Mouse (Mus musculus): ENCODE measurements around the gene Fam193a.

Fam193a gene

GRCm38 (mm10) chr5:34369341-34370021 lies at the start of gene Fam193a:
Gene Fam193a (plus strand): TSS chr5:34369933.
- peak; percentile 86 for DNase-seq (ENCODE audit: low spot score)

DNA sequence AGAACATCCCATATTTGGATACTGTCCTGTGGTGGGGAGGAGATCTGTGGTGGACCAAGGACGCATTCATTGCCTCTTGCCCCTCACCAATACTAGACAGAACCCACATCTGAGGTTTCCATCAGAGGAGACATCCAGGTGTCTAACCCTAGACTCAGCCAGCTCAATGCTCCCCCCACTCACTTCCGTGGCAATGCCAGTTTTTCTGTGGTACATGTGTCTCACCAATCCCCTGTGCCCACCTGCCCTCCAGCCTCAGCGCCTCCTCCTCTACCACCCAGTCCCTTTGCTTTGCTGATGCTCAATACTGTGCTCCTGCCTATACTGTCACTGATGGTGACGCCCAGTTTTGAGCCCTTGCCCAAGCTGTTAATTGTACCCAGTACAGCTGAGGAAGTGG lies 48.5 kb upstream of the Fam193a start:
- DNase-seq (ENCODE audit: low spot score), result no peak

GRCm38 (mm10) chr5:34325286-34325685 lies 44.4 kb upstream of the Fam193a start:
- no peak for DNase-seq (ENCODE audit: low spot score)

DNA sequence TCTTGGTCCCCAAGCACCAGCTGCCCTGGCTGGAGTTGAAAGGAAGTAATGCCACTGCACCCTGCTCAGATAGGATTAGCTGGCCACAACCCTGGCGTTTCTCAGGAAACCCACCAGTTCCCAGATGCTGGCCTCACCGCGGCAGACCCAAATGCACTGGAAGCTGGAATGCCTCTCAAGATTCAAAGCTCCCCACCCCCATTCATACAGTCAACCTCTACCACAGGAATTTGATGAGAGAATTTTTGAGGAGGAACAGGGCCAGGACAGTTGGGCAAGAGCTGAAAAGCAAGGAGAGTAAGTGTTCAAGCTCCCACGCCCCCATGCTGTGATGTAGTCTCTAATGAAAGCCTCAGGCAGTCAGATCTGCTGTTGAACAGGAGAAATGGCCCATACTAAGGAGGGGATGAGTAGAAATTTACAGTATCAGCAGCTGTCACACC lies 43.5 kb upstream of the Fam193a start:
- DNase-seq (ENCODE audit: low spot score), result no peak

GRCm38 (mm10) chr5:34326875-34327576 lies 42.7 kb upstream of the Fam193a start:
- DNase-seq (ENCODE audit: low spot score), result peak; percentile 4

GRCm38 (mm10) chr5:34330136-34330535 lies 39.6 kb upstream of the Fam193a start:
- DNase-seq (ENCODE audit: low spot score), result no peak

DNA sequence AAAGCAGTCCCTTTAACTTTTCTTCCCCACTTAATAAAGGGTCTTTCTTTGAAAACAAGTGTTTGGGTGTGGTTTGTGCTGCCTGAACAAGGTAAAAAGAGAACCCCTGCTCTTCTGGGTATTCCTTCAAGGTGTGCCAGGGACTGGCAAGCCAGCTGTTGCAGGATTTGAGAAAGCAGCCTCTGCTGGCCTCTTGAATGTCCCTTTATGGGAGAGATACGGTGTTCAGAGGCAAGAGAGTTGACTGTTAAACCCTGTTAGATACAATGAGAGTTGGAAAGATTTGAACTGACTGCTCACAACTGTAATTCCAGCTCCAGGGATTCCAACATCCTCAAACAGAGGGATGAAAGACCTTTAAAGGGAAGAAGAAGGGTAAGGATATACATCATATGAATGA lies 35.7 kb upstream of the Fam193a start:
- DNase-seq (ENCODE audit: low spot score), result no peak

DNA sequence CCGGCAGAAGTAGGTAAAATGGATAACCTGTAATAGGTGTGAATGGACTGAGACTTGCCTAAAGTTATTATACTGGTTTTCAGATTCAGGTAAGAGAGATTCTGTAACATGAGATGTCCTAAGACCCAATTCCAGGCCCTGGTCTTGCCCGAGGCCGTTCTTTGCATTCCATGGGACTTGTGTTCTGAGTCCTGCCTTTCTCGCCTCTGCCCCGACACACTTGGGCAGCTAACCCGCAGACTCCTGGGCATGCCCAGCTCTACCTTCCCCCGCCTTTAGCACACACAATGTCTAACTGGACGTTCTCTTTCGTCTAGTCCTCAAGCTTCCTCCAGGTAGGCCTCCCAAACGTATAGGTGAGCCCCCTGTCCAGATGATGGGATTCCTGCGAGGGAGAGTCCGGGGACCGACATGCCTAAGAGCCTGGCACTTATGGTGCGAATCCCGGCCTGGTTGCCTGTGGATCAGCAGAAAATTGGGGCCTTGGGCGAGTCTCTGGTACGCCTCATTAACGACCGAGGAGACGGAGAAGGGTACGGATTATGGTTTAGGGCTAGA lies 34.1 kb upstream of the Fam193a start:
- no peak for DNase-seq (ENCODE audit: low spot score)

DNA sequence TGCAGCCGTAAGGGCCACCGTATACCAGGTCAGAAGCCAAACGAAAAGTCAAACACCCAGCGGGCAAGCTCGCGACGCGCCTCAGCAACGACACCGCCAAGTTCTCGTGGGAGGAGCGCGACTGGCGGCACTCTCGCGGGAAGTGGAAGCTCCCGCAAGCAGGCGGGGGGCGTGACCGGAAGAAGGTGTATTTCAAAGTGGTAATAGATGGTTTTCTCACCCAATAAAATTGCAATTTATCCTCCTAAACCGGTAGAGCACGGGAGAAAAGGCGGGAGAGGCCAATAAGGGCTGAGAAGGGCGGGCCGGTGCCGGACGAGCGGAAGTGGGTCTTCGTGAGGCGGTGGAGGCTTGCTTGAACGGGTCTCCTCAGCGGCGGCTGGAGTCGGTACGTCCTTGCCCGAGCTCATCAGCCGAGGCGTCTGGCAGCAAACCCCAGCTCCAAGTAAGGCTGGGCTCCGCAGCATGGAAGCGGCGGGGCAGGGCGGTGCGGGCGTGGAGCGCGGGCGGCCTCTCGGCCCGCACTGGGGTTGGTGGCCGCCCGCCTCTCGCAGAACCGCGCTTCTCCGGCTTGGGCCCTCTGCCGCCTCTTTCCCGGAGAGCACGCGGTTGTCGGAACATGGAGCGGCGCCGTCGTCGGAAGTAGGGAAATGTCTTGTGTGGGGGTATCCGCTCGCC lies 33.5 kb upstream of the Fam193a start, which contains the start of gene Rnf4:
Gene Rnf4 (plus strand): TSS at position 193 of the 678 bp plus-strand sequence.
- peak; percentile 88 for DNase-seq (ENCODE audit: low spot score)

DNA sequence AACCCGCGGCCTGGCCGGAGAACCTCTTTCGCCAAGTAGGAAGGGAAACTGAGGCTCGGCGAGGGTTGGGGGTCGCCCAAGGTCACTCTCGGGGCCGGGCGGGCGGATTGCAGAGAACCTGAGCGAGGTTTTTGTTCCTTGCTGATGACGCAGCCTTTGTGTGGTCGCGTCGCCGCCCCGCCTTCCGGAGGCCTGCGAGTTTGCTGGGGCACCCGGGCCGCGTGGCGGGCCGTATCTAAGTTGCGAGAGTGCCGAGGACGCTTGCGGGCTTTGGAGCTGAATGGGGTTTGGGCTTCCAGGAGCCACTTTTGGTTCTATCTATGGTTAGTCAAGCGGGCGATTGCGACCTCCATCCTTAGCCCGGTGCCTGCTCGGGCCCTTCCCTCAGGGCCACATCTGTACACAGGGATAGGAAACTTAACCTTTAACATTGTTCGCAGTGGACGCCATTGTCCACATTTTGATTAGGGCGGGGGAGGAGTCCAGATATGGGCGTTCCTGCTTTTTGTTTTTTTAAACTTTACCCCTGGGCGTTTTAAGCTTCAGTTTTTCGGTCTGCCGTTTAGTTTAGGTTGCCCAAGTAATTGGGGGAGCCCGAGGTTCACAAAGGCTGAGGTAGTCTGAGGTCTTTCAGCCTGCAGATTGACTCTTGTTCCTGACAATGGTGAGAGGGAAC lies 32.8 kb upstream of the Fam193a start:
- DNase-seq (ENCODE audit: low spot score), result peak; percentile 20

- DNase-seq (ENCODE audit: low spot score), result no peak
Measured at GRCm38 (mm10) chr5:34340246-34340645, 29.5 kb upstream of the Fam193a start.

GRCm38 (mm10) chr5:34352084-34352631 lies 17.6 kb upstream of the Fam193a start:
- no peak for DNase-seq (ENCODE audit: low spot score)

DNA sequence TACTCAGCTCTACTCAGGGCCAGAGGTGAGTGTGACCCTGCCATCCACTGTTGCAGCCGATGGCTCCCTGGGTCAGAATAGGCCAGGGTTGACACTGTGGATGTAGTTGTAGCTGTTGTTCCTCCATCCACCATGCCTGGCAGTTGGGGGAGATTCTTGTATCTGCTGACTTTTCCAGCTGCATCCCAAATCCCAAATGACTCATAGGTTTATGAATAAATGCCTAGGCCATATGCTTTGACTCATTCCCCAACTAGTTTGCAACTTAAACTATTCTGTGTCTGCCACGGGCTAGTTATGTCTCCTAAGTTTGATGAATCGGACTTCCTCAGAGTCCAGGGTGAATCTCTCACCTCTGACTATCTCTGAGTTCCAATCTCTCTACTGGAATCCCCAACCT lies 9.5 kb upstream of the Fam193a start:
- DNase-seq (ENCODE audit: low spot score), result no peak

- DNase-seq (ENCODE audit: low spot score), result no peak
Measured at GRCm38 (mm10) chr5:34363115-34363514, 6.6 kb upstream of the Fam193a start.

GRCm38 (mm10) chr5:34368551-34369290 lies 1.0 kb upstream of the Fam193a start:
- no peak for DNase-seq (ENCODE audit: low spot score)

GRCm38 (mm10) chr5:34370022-34370823 lies 490 bp downstream of the Fam193a start:
- DNase-seq (ENCODE audit: low spot score), result no peak

- DNase-seq (ENCODE audit: low spot score), result no peak
Measured at GRCm38 (mm10) chr5:34370840-34371239, 1.1 kb downstream of the Fam193a start.

GRCm38 (mm10) chr5:34372141-34372540 lies 2.4 kb downstream of the Fam193a start:
- DNase-seq (ENCODE audit: low spot score), result no peak

DNA sequence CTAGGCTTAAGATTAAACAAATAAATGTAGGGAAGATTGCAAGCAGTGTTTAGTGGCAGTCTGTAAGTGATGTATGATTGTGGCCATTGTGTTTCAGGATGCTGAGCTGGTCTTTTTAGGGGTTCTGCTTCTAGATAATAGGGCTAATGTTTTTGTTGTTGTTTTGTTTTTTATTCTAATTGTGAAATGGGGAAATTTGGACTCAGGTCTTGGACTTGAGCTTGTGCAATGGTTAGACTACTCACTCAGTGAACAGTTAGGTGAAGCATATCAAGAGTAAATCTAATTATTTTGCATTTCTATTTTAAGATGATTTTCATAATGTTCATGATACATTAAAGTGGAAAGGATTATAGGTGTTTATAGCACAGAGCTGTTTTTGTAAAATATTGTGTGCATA lies 2.8 kb downstream of the Fam193a start:
- DNase-seq (ENCODE audit: low spot score), result no peak

GRCm38 (mm10) chr5:34378787-34379186 lies 9.1 kb downstream of the Fam193a start:
- DNase-seq (ENCODE audit: low spot score), result no peak
